Mouse (Mus musculus): ENCODE measurements around the gene Asap3. TPM values are rescaled to one million over a fixed set of nuclear protein-coding genes. Genes with fewer than 3 reads are reported as not detected.

Gene Asap3
- polyA plus RNA-seq, 1 experiment from 2014 or later = 1.6 TPM

- no peak for TF ChIP-seq EP300 (optimal IDR thresholded peaks at IDR 0.05)
- no peak for TF ChIP-seq CTCF (IDR thresholded peaks at IDR 0.05; ENCODE audit: low read depth)
- 56% methylated on average over 5 of the region's 5 CpGs for WGBS
- H3K27ac ChIP-seq (replicated peaks) = no peak overlapping the region
- no peaks in the 10 kb centered on the region for H3K27me3 ChIP-seq (ENCODE audit: control insufficient read depth, insufficient read depth, low read length)
- ATAC-seq (ENCODE audit: low FRiP score, low TSS enrichment) = peak; percentile 69
- H3K9ac ChIP-seq (ENCODE audit: low read length) = 0 out of 2 replicates have a peak overlapping the region, but pooled peaks have one; percentile 31
- 0 out of 2 replicates have a peak, but pooled peaks cover 3% of the 10 kb centered on the region for H3K36me3 ChIP-seq (ENCODE audit: control insufficient read depth, insufficient read depth, low read length)
- DNase-seq (ENCODE audit: low spot score) = peak; percentile 50
- no peak overlapping the region for H3K4me3 ChIP-seq (ENCODE audit: low read depth, low read length)
- no peak overlapping the region for H3K4me2 ChIP-seq (replicated peaks; ENCODE audit: low read depth)
- H3K4me1 ChIP-seq (replicated peaks; ENCODE audit: control insufficient read depth, insufficient read depth) = peaks cover 4% of the 10 kb centered on the region; the same call in 1 of the 2 replicates
- H3K9me3 ChIP-seq (ENCODE audit: control insufficient read depth, low read length) = no peaks in the 10 kb centered on the region
Observed at GRCm38 (mm10) chr4:136228640-136229039, 22.5 kb downstream of the Asap3 start.

GRCm38 (mm10) chr4:136238669-136239068 is 32.5 kb downstream of the Asap3 start:
- no peaks in the 10 kb centered on the region for H3K9me3 ChIP-seq (ENCODE audit: control insufficient read depth, low read length)
- WGBS = 45% methylated on average over 13 of the region's 13 CpGs
- no peaks in the 10 kb centered on the region for H3K27me3 ChIP-seq (ENCODE audit: control insufficient read depth, insufficient read depth, low read length)
- H3K4me2 ChIP-seq (replicated peaks; ENCODE audit: low read depth) = no peak overlapping the region
- peaks cover 3% of the 10 kb centered on the region; the same call in 1 of the 2 replicates for H3K36me3 ChIP-seq (ENCODE audit: control insufficient read depth, insufficient read depth, low read length)
- no peak for ATAC-seq (ENCODE audit: low FRiP score, low TSS enrichment)
- DNase-seq (ENCODE audit: low spot score) = no peak
- no peaks in the 10 kb centered on the region for H3K4me1 ChIP-seq (replicated peaks; ENCODE audit: control insufficient read depth, insufficient read depth)
- H3K4me3 ChIP-seq (ENCODE audit: low read depth, low read length) = no peak overlapping the region
- TF ChIP-seq CTCF (IDR thresholded peaks at IDR 0.05; ENCODE audit: low read depth) (no peak), EP300 (optimal IDR thresholded peaks at IDR 0.05) (no peak)
- no peak overlapping the region for H3K27ac ChIP-seq (replicated peaks)
- H3K9ac ChIP-seq (ENCODE audit: low read length) = no peak overlapping the region

GRCm38 (mm10) chr4:136239111-136239510 is 32.9 kb downstream of the Asap3 start:
- ATAC-seq (ENCODE audit: low FRiP score, low TSS enrichment) = no peak
- Histone ChIP-seq H3K4me2 (replicated peaks; ENCODE audit: low read depth) (no peak overlapping the region), H3K27ac (replicated peaks) (no peak overlapping the region), H3K4me1 (replicated peaks; ENCODE audit: control insufficient read depth, insufficient read depth) (no peaks in the 10 kb centered on the region), H3K36me3 (ENCODE audit: control insufficient read depth, insufficient read depth, low read length) (no peaks in the 10 kb centered on the region), H3K9me3 (ENCODE audit: control insufficient read depth, low read length) (no peaks in the 10 kb centered on the region), H3K9ac (ENCODE audit: low read length) (no peak overlapping the region), H3K4me3 (ENCODE audit: low read depth, low read length) (no peak overlapping the region), H3K27me3 (ENCODE audit: control insufficient read depth, insufficient read depth, low read length) (no peaks in the 10 kb centered on the region)
- WGBS = 79% methylated on average over 9 of the region's 9 CpGs
- no peak for DNase-seq (ENCODE audit: low spot score)
- TF ChIP-seq CTCF (IDR thresholded peaks at IDR 0.05; ENCODE audit: low read depth) = no peak
- TF ChIP-seq EP300 (optimal IDR thresholded peaks at IDR 0.05) = no peak

GRCm38 (mm10) chr4:136239622-136240021 is 33.5 kb downstream of the Asap3 start:
- Histone ChIP-seq H3K36me3 (ENCODE audit: control insufficient read depth, insufficient read depth, low read length) (no peaks in the 10 kb centered on the region), H3K4me1 (replicated peaks; ENCODE audit: control insufficient read depth, insufficient read depth) (no peaks in the 10 kb centered on the region)

GRCm38 (mm10) chr4:136240123-136240522 is 34.0 kb downstream of the Asap3 start:
- Histone ChIP-seq H3K4me1 (replicated peaks; ENCODE audit: control insufficient read depth, insufficient read depth) (no peaks in the 10 kb centered on the region), H3K9me3 (ENCODE audit: control insufficient read depth, low read length) (no peaks in the 10 kb centered on the region), H3K36me3 (ENCODE audit: control insufficient read depth, insufficient read depth, low read length) (no peaks in the 10 kb centered on the region), H3K27ac (replicated peaks) (no peak overlapping the region), H3K4me2 (replicated peaks; ENCODE audit: low read depth) (no peak overlapping the region), H3K9ac (ENCODE audit: low read length) (no peak overlapping the region), H3K4me3 (ENCODE audit: low read depth, low read length) (no peak overlapping the region), H3K27me3 (ENCODE audit: control insufficient read depth, insufficient read depth, low read length) (no peaks in the 10 kb centered on the region)
- peak; percentile 8; the same call in 1 of the 2 replicates for TF ChIP-seq CTCF (IDR thresholded peaks at IDR 0.05; ENCODE audit: low read depth)
- TF ChIP-seq EP300 (optimal IDR thresholded peaks at IDR 0.05) = no peak
- WGBS = 64% methylated on average over 14 of the region's 14 CpGs
- ATAC-seq (ENCODE audit: low FRiP score, low TSS enrichment) = no peak
- no peak for DNase-seq (ENCODE audit: low spot score)

More at GRCm38 (mm10) chr4:136239622-136240021, 33.5 kb downstream of the Asap3 start:
- WGBS = 23% methylated on average over 8 of the region's 8 CpGs
- peak; percentile 81 for DNase-seq (ENCODE audit: low spot score)
- Histone ChIP-seq H3K4me2 (replicated peaks; ENCODE audit: low read depth) (no peak overlapping the region), H3K4me3 (ENCODE audit: low read depth, low read length) (no peak overlapping the region), H3K27ac (replicated peaks) (no peak overlapping the region), H3K9ac (ENCODE audit: low read length) (no peak overlapping the region), H3K27me3 (ENCODE audit: control insufficient read depth, insufficient read depth, low read length) (no peaks in the 10 kb centered on the region), H3K9me3 (ENCODE audit: control insufficient read depth, low read length) (no peaks in the 10 kb centered on the region)
- ATAC-seq (ENCODE audit: low FRiP score, low TSS enrichment) = peak; percentile 69
- TF ChIP-seq CTCF (IDR thresholded peaks at IDR 0.05; ENCODE audit: low read depth) (peak; percentile 86), EP300 (optimal IDR thresholded peaks at IDR 0.05) (no peak)

GRCm38 (mm10) chr4:136240955-136241354 is 34.8 kb downstream of the Asap3 start:
- H3K9me3 ChIP-seq (ENCODE audit: control insufficient read depth, low read length) = no peaks in the 10 kb centered on the region
- DNase-seq (ENCODE audit: low spot score) (no peak), ATAC-seq (ENCODE audit: low FRiP score, low TSS enrichment) (no peak)
- no peak overlapping the region for H3K4me3 ChIP-seq (ENCODE audit: low read depth, low read length)
- no peak overlapping the region for H3K4me2 ChIP-seq (replicated peaks; ENCODE audit: low read depth)
- H3K36me3 ChIP-seq (ENCODE audit: control insufficient read depth, insufficient read depth, low read length) = no peaks in the 10 kb centered on the region
- H3K4me1 ChIP-seq (replicated peaks; ENCODE audit: control insufficient read depth, insufficient read depth) = no peaks in the 10 kb centered on the region
- TF ChIP-seq EP300 (optimal IDR thresholded peaks at IDR 0.05) (no peak), CTCF (IDR thresholded peaks at IDR 0.05; ENCODE audit: low read depth) (no peak)
- H3K27ac ChIP-seq (replicated peaks) = no peak overlapping the region
- H3K9ac ChIP-seq (ENCODE audit: low read length) = no peak overlapping the region
- 71% methylated on average over 8 of the region's 8 CpGs for WGBS
- no peaks in the 10 kb centered on the region for H3K27me3 ChIP-seq (ENCODE audit: control insufficient read depth, insufficient read depth, low read length)
